Comparison of ENCODE assay signal across 8 mouse cellular contexts in the genomic region with DNA sequence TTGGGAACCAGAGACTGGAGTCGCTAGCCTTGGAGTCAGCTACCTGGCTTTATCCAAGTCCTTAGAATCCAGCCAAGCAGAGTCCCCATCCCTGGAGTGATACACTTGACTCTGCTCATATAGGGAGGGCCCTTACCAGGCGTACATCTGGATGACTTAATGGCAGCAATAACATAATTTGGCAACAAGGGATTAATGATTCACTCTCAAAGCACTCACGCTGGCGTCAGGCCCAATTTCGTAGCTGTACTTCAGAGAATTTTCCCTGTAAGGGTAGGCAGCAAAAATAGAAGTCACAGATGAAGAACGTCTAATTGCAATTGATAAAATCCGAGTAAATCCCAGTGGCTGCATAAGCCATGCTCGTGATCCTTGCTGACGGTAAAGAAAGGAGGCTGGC.
DNase-seq lines count a peak whose midpoint lies in the region; ATAC-seq lines count a peak whose summit lies in the region.

No protein-coding gene starts in this region.

- ATAC-seq in frontal cortex, adult (ENCODE audit: low TSS enrichment) = no peak

- peak; percentile 17 to 24 for DNase-seq in heart, adult 18-20 months
- DNase-seq in heart, adult 11 months = no peak
- peak; percentile 43 for DNase-seq in testis, postnatal 10 days (ENCODE audit: low spot score)
- DNase-seq in testis, postnatal 14 days (ENCODE audit: low spot score) = no peak
- DNase-seq in heart, postnatal 4 days = peak; percentile 70
- peak; percentile 14 for DNase-seq in skeletal muscle tissue, adult 2 months (ENCODE audit: low read depth, low spot score)
- DNase-seq in natural killer cell, adult 2 months (ENCODE audit: low spot score in 2 of 2) = no peak

Comparison
In these comparisons a context has a peak if more than half of its experiments do, and no peak if none do; other contexts are left out.
1. DNase-seq: peak in heart, adult 18-20 months (2 of 2), testis, postnatal 10 days (single experiment), heart, postnatal 4 days (single experiment) and skeletal muscle tissue, adult 2 months (single experiment); none in heart, adult 11 months (single experiment), testis, postnatal 14 days (single experiment) and natural killer cell, adult 2 months (0 of 2).